Mouse (Mus musculus): ENCODE measurements around the gene Tbc1d7. TPM values are rescaled to one million over a fixed set of nuclear protein-coding genes. Genes with fewer than 3 reads are reported as not detected.

Tbc1d7 gene
- polyA plus RNA-seq, 1 experiment from 2014 or later, result 69.1 TPM

DNA sequence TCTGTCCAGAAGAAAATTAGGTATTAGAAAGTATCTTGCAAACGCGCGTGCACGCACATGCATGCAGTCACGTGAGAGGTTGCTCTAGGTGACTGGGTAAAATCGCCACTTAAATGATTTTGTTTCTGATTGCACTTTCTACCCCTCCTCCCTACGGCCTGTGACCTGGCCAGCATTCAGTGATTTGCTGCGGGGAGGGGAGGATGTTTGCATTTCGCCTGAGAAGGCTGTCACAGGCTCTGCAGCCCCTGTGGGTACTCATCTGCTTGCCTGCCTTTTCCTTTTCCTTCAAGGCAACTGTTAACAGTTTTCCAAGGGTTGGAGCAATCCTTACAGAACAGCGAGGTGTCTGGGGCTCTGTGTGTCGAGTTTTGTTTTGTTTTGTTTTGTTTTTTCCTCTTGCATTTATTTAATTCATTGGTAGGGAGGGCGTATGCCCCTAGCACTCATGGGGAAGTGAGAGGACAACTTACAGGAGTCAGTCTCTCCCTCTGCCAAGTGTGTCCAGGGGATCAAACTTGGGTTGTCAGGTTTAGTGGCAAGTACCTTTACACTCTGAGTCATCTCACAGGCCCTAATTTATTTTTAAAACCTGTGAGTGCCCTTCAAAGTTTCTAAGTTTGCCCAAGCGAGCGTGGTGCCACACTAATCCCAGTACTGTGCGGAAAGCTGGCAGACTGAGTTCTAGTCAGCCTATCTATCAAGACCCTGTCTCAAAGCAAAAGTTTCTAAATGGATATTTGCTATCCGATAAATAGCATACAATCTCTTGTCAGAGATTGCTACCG lies 47.2 kb downstream of the Tbc1d7 start:
- Histone ChIP-seq H3K27ac (no peak overlapping the region), H3K27me3 (ENCODE audit: poor library complexity, severe bottlenecking) (no peaks in the 10 kb centered on the region), H3K4me3 (no peak overlapping the region), H3K9me3 (no peaks in the 10 kb centered on the region), H3K36me3 (replicated peaks) (no peaks in the 10 kb centered on the region), H3K4me1 (peaks cover 41% of the 10 kb centered on the region)
- no peak for DNase-seq (ENCODE audit: extremely low spot score, low spot score)
- 57% methylated on average over 17 of the region's 17 CpGs for WGBS

GRCm38 (mm10) chr13:43122306-43123070 lies 48.8 kb downstream of the Tbc1d7 start:
- no peak for DNase-seq (ENCODE audit: extremely low spot score, low spot score)
- Histone ChIP-seq H3K27me3 (ENCODE audit: poor library complexity, severe bottlenecking) (no peaks in the 10 kb centered on the region), H3K9me3 (no peaks in the 10 kb centered on the region), H3K4me1 (peaks cover 41% of the 10 kb centered on the region), H3K4me3 (no peak overlapping the region), H3K27ac (peak overlapping the region; percentile 65), H3K36me3 (replicated peaks) (no peaks in the 10 kb centered on the region)
- WGBS, result 61% methylated on average over 16 of the region's 16 CpGs

GRCm38 (mm10) chr13:43113141-43113540 lies 58.2 kb downstream of the Tbc1d7 start:
- H3K27me3 ChIP-seq (ENCODE audit: poor library complexity, severe bottlenecking), result no peaks in the 10 kb centered on the region
- WGBS, result 96% methylated on average over 3 of the region's 3 CpGs

DNA sequence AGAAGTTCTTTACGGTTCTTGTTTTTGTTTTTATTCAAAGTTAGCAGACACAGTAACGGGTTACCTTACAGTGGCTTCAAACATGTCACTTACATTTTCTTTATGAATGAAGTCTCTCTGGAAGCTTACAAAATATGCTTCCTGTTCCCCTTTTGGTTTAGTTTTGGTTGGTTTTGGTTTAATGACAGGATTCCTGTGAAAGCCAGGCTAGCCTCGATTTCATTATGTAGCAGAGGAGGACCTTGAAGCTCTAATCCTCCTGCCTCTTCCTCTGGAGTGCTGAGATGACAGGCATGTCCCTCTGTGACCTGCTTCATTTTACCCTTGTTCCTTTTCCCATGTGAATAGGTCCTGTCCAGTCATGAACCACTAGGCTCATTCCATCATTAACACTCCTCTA lies 58.6 kb downstream of the Tbc1d7 start:
- Histone ChIP-seq H3K4me1 (no peaks in the 10 kb centered on the region), H3K27ac (no peak overlapping the region), H3K27me3 (ENCODE audit: poor library complexity, severe bottlenecking) (no peaks in the 10 kb centered on the region), H3K9me3 (no peaks in the 10 kb centered on the region; the same call in 1 of the 2 replicates), H3K4me3 (no peak overlapping the region), H3K36me3 (replicated peaks) (no peaks in the 10 kb centered on the region)
- WGBS, result 94% methylated on average over 3 of the region's 3 CpGs
- no peak for DNase-seq (ENCODE audit: extremely low spot score, low spot score)

More at GRCm38 (mm10) chr13:43113141-43113540, 58.2 kb downstream of the Tbc1d7 start:
- no peak for DNase-seq (ENCODE audit: extremely low spot score, low spot score)
- H3K9me3 ChIP-seq, result no peaks in the 10 kb centered on the region; the same call in 1 of the 2 replicates
- no peak overlapping the region for H3K4me3 ChIP-seq
- no peaks in the 10 kb centered on the region for H3K36me3 ChIP-seq (replicated peaks)
- H3K4me1 ChIP-seq, result no peaks in the 10 kb centered on the region
- H3K27ac ChIP-seq, result no peak overlapping the region

- no peaks in the 10 kb centered on the region for H3K36me3 ChIP-seq (replicated peaks)
- no peak for DNase-seq (ENCODE audit: extremely low spot score, low spot score)
- H3K9me3 ChIP-seq, result no peaks in the 10 kb centered on the region; the same call in 1 of the 2 replicates
- H3K27me3 ChIP-seq (ENCODE audit: poor library complexity, severe bottlenecking), result no peaks in the 10 kb centered on the region
- no peak overlapping the region for H3K27ac ChIP-seq
- H3K4me1 ChIP-seq, result no peaks in the 10 kb centered on the region
- H3K4me3 ChIP-seq, result no peak overlapping the region
- WGBS, result 89% methylated on average over 7 of the region's 7 CpGs
These were observed 59.0 kb downstream of the Tbc1d7 start for GRCm38 (mm10) chr13:43112280-43112679.

DNA sequence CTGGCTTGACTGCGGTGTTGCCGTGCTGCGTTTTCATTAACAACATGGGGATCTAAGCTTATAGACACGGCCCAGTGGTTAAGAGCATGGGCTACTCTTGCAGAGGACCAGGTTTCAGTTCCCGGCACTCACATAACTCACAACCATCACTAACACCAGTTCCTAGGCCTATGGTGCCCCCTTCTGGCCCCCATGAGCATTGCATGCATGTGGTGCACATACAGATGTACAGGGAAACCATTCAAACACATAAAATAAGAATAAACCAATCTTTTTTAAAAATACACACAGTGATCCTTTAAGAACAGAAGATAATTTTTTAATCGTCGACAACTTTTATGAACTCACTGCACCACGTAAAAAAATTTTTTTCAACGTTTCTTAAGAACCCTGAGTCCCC lies 66.8 kb downstream of the Tbc1d7 start:
- no peak for DNase-seq (ENCODE audit: extremely low spot score, low spot score)
- 96% methylated on average over 9 of the region's 9 CpGs for WGBS
- no peaks in the 10 kb centered on the region for H3K27me3 ChIP-seq (ENCODE audit: poor library complexity, severe bottlenecking)

GRCm38 (mm10) chr13:43102943-43103342 lies 68.4 kb downstream of the Tbc1d7 start:
- H3K36me3 ChIP-seq (replicated peaks), result no peaks in the 10 kb centered on the region
- no peak overlapping the region for H3K4me3 ChIP-seq
- WGBS, result 85% methylated on average over 7 of the region's 7 CpGs
- no peaks in the 10 kb centered on the region for H3K4me1 ChIP-seq
- H3K27me3 ChIP-seq (ENCODE audit: poor library complexity, severe bottlenecking), result no peaks in the 10 kb centered on the region
- peaks cover 8% of the 10 kb centered on the region for H3K9me3 ChIP-seq
- no peak overlapping the region for H3K27ac ChIP-seq
- DNase-seq (ENCODE audit: extremely low spot score, low spot score), result no peak

More for the DNA sequence above, 66.8 kb downstream of the Tbc1d7 start:
- H3K4me1 ChIP-seq, result no peaks in the 10 kb centered on the region
- peaks cover 8% of the 10 kb centered on the region for H3K9me3 ChIP-seq
- H3K4me3 ChIP-seq, result no peak overlapping the region
- no peaks in the 10 kb centered on the region for H3K36me3 ChIP-seq (replicated peaks)
- H3K27ac ChIP-seq, result no peak overlapping the region

Other genes starting within 250 kb of the Tbc1d7 start
- 0.18 and 0.22 TPM in 2 replicates for gene Gfod1, start 132.7 kb upstream of the Tbc1d7 start, polyA plus RNA-seq (2016; fragmentation: Nextera tagmentation; extraction: Ambion mirVana)
- 28.3 and 33.6 TPM in 2 replicates for gene Sirt5, start 194.0 kb upstream of the Tbc1d7 start, polyA plus RNA-seq (2016; fragmentation: Nextera tagmentation; extraction: Ambion mirVana)
- gene Nol7, start 226.9 kb upstream of the Tbc1d7 start, polyA plus RNA-seq (2016; fragmentation: Nextera tagmentation; extraction: Ambion mirVana), result 177 and 181 TPM in 2 replicates

All from forebrain, embryonic 10.5 days (tissue).